Mouse (Mus musculus): ENCODE results near the gene Itgb6. TPM values are rescaled to one million over a fixed set of nuclear protein-coding genes. Genes with fewer than 3 reads are reported as not detected.

Itgb6 gene
- polyA plus RNA-seq, 1 experiment from 2014 or later = 0.05 TPM

DNA sequence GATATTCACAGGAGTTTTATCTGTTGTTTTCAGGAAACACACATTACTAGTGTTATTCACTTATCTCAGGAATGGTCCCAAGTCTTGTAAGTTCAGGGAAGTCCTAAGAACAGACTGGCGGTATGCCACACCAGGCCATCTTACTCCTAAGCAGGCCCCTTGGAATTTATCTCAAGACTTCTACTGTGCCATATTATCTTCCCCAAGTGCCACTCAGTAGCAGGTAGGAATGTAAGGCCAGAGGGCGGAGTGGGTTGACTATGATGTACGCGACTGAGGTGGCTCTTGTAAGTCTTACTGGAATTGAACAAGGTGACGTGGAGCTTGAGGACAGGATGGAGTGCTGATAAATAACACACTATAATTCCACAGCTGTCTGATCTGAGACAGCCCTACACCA, 72.3 kb downstream of the Itgb6 start:
- Histone ChIP-seq H3K9me3 (replicated peaks) (no peaks in the 10 kb centered on the region), H3K27ac (no peak overlapping the region), H3K27me3 (ENCODE audit: low read depth, poor library complexity, severe bottlenecking) (no peaks in the 10 kb centered on the region), H3K36me3 (no peaks in the 10 kb centered on the region), H3K4me3 (no peak overlapping the region), H3K4me1 (peaks cover 7% of the 10 kb centered on the region; the same call in 1 of the 2 replicates)
- no peak for DNase-seq (ENCODE audit: low spot score)
- 83% methylated on average over 5 of the region's 5 CpGs for whole genome bisulfite sequencing

DNA sequence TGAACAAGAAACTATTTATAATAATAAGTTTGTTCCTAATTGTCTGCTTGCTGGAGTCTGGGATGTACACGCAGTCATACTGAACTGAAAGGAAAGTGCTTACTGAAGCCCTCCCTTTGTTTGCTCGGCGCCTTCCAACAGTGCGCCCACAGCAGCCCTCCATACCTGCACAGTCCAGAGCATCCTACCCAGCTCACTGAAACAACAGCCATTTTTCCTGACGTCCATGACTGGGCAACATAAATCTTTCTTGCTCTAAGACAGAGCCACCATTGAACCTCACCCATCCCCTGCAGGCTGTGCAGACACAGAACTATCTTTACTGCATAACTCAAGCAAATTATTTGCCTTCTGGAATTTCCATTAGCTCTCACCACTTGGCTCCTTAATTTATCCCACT, 74.8 kb downstream of the Itgb6 start:
- 72% methylated on average over 5 of the region's 5 CpGs for WGBS
- Histone ChIP-seq H3K4me1 (peaks cover 7% of the 10 kb centered on the region; the same call in 1 of the 2 replicates), H3K36me3 (no peaks in the 10 kb centered on the region), H3K9me3 (replicated peaks) (no peaks in the 10 kb centered on the region), H3K27me3 (ENCODE audit: low read depth, poor library complexity, severe bottlenecking) (no peaks in the 10 kb centered on the region), H3K27ac (no peak overlapping the region), H3K4me3 (no peak overlapping the region)
- DNase-seq (ENCODE audit: low spot score) = no peak

DNA sequence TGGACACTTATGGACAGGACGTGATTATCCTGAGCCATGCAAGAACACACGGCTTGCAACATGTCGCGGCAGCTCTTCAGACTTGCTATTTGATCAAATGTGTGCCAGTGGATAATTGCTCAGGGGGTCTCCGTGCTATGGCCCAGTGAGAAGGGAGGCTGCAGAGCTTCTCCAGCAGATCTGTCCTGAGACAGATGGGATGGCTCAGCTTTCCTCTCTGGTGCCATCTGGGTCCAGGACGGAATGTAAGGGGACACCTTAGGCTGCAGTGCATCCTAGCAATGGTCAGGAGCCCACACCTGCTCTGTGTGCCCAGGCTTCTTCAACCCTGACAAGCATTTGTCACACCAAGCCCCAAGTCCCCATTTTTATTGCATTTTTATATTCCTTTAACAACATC, 75.9 kb downstream of the Itgb6 start:
- Histone ChIP-seq H3K4me1 (peaks cover 7% of the 10 kb centered on the region; the same call in 1 of the 2 replicates), H3K27me3 (ENCODE audit: low read depth, poor library complexity, severe bottlenecking) (no peaks in the 10 kb centered on the region), H3K36me3 (no peaks in the 10 kb centered on the region), H3K4me3 (no peak overlapping the region), H3K27ac (no peak overlapping the region), H3K9me3 (replicated peaks) (no peaks in the 10 kb centered on the region)
- WGBS = 88% methylated on average over 6 of the region's 6 CpGs
- no peak for DNase-seq (ENCODE audit: low spot score)

- no peak for DNase-seq (ENCODE audit: low spot score)
- 94% methylated on average over 3 of the region's 3 CpGs for WGBS
- Histone ChIP-seq H3K27ac (no peak overlapping the region), H3K27me3 (ENCODE audit: low read depth, poor library complexity, severe bottlenecking) (no peaks in the 10 kb centered on the region), H3K4me3 (no peak overlapping the region), H3K4me1 (peaks cover 4% of the 10 kb centered on the region), H3K36me3 (no peaks in the 10 kb centered on the region), H3K9me3 (replicated peaks) (no peaks in the 10 kb centered on the region)
Observed at GRCm38 (mm10) chr2:60643406-60643805, 79.0 kb downstream of the Itgb6 start.

GRCm38 (mm10) chr2:60642606-60643005, 79.8 kb downstream of the Itgb6 start:
- 91% methylated on average over 7 of the region's 7 CpGs for WGBS

DNA sequence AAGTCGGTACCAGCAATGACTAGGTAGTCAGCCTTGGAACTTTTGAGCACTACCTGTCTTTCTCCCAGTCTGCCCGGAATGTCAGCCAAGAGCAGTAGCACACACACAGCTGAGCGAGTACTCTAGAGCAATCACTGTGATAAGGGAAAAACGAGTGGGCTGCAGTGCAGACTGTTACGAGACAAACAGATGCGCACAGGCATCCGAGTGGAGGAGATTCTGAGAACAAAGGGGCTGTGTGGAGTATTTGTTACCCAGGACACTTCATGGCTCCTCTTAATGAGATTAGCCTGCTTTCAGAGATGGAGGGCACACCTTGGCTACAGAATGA, 82.1 kb downstream of the Itgb6 start:
- H3K4me1 ChIP-seq = peaks cover 20% of the 10 kb centered on the region
- no peak overlapping the region for H3K27ac ChIP-seq
- no peaks in the 10 kb centered on the region for H3K9me3 ChIP-seq (replicated peaks)
- no peaks in the 10 kb centered on the region for H3K36me3 ChIP-seq
- 71% methylated on average over 7 of the region's 7 CpGs for WGBS
- no peaks in the 10 kb centered on the region for H3K27me3 ChIP-seq (ENCODE audit: low read depth, poor library complexity, severe bottlenecking)
- no peak overlapping the region for H3K4me3 ChIP-seq
- DNase-seq (ENCODE audit: low spot score) = no peak

More at GRCm38 (mm10) chr2:60642606-60643005, 79.8 kb downstream of the Itgb6 start:
- H3K27ac ChIP-seq = no peak overlapping the region
- H3K4me3 ChIP-seq = no peak overlapping the region
- peaks cover under 1% of the 10 kb centered on the region for H3K4me1 ChIP-seq
- DNase-seq (ENCODE audit: low spot score) = no peak
- no peaks in the 10 kb centered on the region for H3K27me3 ChIP-seq (ENCODE audit: low read depth, poor library complexity, severe bottlenecking)
- H3K9me3 ChIP-seq (replicated peaks) = no peaks in the 10 kb centered on the region
- no peaks in the 10 kb centered on the region for H3K36me3 ChIP-seq

DNA sequence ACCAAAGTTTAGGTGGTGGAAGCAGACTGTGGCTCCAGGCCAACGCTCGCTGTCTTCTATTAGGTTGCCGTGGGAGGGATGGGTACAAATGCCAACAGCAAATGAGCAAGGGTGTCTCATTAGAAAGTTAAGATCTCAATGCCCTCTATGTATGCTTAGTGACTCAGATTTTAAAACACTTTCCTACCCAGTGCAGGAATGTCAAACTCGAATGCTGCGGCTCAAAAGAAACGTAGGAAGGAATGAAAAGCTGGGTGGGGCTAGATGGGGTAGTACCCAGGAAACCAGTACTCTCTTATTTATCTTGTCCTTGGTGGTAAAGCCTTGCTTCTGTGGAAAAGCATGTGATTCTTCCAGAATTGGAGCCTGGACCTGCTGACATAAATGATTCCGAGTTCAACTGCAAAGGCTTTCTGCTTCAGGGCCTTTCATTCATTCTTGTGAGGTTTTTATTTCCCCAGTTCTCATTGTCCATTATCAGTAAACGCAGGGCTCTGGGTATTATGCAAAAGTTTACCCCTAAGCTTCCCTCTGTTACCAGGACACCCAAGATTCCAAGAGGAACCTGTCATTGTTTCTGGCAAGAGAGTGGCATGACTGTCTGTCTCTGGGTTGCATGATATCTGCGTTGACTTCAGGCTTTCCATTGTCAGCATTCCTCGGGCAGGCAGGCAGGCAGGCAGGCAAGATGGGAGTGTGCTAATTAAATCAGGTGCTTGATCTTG, 82.7 kb downstream of the Itgb6 start:
- Histone ChIP-seq H3K9me3 (replicated peaks) (no peaks in the 10 kb centered on the region), H3K4me3 (no peak overlapping the region), H3K27ac (no peak overlapping the region), H3K36me3 (no peaks in the 10 kb centered on the region), H3K27me3 (ENCODE audit: low read depth, poor library complexity, severe bottlenecking) (no peaks in the 10 kb centered on the region), H3K4me1 (peaks cover 20% of the 10 kb centered on the region)
- 89% methylated on average over 10 of the region's 10 CpGs for WGBS
- DNase-seq (ENCODE audit: low spot score) = no peak

GRCm38 (mm10) chr2:60636910-60637761, 85.3 kb downstream of the Itgb6 start:
- 0 out of 2 replicates have a peak overlapping the region, but pooled peaks have one; percentile 12 for H3K27ac ChIP-seq
- no peak overlapping the region for H3K4me3 ChIP-seq
- DNase-seq (ENCODE audit: low spot score) = no peak
- WGBS = 59% methylated on average over 20 of the region's 20 CpGs
- no peaks in the 10 kb centered on the region for H3K27me3 ChIP-seq (ENCODE audit: low read depth, poor library complexity, severe bottlenecking)
- peaks cover 20% of the 10 kb centered on the region for H3K4me1 ChIP-seq
- H3K36me3 ChIP-seq = no peaks in the 10 kb centered on the region
- H3K9me3 ChIP-seq (replicated peaks) = no peaks in the 10 kb centered on the region

GRCm38 (mm10) chr2:60636481-60636880, 86.0 kb downstream of the Itgb6 start:
- Histone ChIP-seq H3K36me3 (no peaks in the 10 kb centered on the region), H3K27ac (no peak overlapping the region), H3K4me1 (peaks cover 20% of the 10 kb centered on the region), H3K27me3 (ENCODE audit: low read depth, poor library complexity, severe bottlenecking) (no peaks in the 10 kb centered on the region), H3K9me3 (replicated peaks) (no peaks in the 10 kb centered on the region), H3K4me3 (no peak overlapping the region)
- WGBS = 57% methylated on average over 3 of the region's 3 CpGs
- DNase-seq (ENCODE audit: low spot score) = no peak

DNA sequence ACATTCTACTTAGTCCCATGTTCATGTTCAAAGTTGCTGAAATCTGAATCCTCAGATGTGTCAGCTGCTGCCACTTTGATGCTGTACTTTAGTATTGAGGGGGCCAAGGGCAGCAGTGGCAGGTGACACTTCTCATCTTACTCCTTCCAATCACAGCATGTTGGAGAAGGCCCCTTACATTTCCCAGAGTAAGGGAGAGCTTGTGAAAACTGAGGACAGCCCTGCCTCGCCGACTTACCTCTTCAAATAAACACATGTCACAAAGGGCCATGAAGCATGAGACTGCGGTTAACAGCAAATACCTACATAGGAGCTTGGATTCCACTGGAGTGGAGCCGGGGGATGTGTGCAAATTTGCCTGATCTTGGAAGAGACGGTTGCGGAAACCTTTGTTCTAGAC, 86.4 kb downstream of the Itgb6 start:
- Histone ChIP-seq H3K4me3 (no peak overlapping the region), H3K36me3 (no peaks in the 10 kb centered on the region), H3K27me3 (ENCODE audit: low read depth, poor library complexity, severe bottlenecking) (no peaks in the 10 kb centered on the region), H3K27ac (no peak overlapping the region), H3K4me1 (peaks cover 20% of the 10 kb centered on the region), H3K9me3 (replicated peaks) (no peaks in the 10 kb centered on the region)
- DNase-seq (ENCODE audit: low spot score) = no peak
- WGBS = 65% methylated on average over 6 of the region's 6 CpGs

DNA sequence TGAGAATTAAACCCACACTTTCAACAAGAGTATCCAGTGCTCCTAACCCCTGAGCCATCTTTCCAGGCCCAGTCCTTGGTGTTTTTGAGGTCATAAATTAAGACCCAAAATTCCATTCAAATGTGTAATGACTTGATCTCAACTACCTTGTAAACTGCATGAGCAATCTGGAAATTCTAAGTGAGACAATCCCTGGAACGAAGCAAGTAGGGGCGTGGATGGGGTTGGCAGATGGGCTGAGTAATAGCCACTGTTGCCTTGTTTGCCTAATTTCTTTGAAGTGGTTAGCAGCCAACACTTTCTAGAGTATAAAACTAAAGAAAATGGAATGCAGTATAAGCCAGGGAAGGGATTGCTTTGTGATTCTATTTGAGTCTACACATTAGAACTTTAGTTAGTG, 89.7 kb downstream of the Itgb6 start:
- H3K4me1 ChIP-seq = peaks cover 20% of the 10 kb centered on the region
- 78% methylated on average over 2 of the region's 2 CpGs for WGBS

GRCm38 (mm10) chr2:60630304-60630703, 92.1 kb downstream of the Itgb6 start:
- Histone ChIP-seq H3K9me3 (replicated peaks) (no peaks in the 10 kb centered on the region), H3K4me1 (no peaks in the 10 kb centered on the region), H3K27me3 (ENCODE audit: low read depth, poor library complexity, severe bottlenecking) (no peaks in the 10 kb centered on the region), H3K4me3 (no peak overlapping the region), H3K36me3 (no peaks in the 10 kb centered on the region), H3K27ac (no peak overlapping the region)
- DNase-seq (ENCODE audit: low spot score) = no peak
- whole genome bisulfite sequencing = 86% methylated on average over 2 of the region's 2 CpGs

More for the DNA sequence above, 89.7 kb downstream of the Itgb6 start:
- DNase-seq (ENCODE audit: low spot score) = no peak
- no peak overlapping the region for H3K27ac ChIP-seq
- H3K36me3 ChIP-seq = no peaks in the 10 kb centered on the region
- H3K27me3 ChIP-seq (ENCODE audit: low read depth, poor library complexity, severe bottlenecking) = no peaks in the 10 kb centered on the region
- H3K9me3 ChIP-seq (replicated peaks) = no peaks in the 10 kb centered on the region
- no peak overlapping the region for H3K4me3 ChIP-seq

GRCm38 (mm10) chr2:60627952-60628351, 94.5 kb downstream of the Itgb6 start:
- DNase-seq (ENCODE audit: low spot score) = no peak
- Histone ChIP-seq H3K9me3 (replicated peaks) (no peaks in the 10 kb centered on the region), H3K27me3 (ENCODE audit: low read depth, poor library complexity, severe bottlenecking) (no peaks in the 10 kb centered on the region), H3K4me3 (no peak overlapping the region), H3K27ac (no peak overlapping the region), H3K36me3 (no peaks in the 10 kb centered on the region), H3K4me1 (no peaks in the 10 kb centered on the region)
- 90% methylated on average over 4 of the region's 4 CpGs for WGBS

All from limb, embryonic 10.5 days (tissue).